Mouse (Mus musculus) CD4-positive helper T cell, adult 2 months (primary cell): Measurements from ENCODE around the gene Ifngr1.

Source experiments
- DNase-seq: peaks from one replicate; pipeline ENCODE4 v3.0.0-alpha.2; 2012; ENCODE audit warnings: low read depth, missing footprints, low spot score

Ifngr1 gene

DNA sequence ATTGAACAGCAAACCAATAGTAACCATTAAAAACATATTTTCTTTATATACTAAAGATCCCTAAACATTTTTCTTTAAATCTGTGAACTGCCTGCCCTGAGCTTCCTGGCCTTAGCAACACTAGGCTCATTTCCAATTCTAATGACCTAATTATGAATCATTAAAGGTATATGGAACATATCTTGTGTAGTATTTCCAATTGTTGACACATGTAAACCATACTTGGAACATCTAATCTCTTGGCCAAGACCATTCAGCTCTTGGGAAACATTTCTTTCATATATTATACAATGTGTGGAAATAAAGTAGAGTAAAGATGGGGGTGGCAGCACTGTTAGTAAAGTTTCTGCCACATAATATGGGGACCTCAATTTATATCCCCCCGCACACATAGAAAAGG, 47.9 kb downstream of the Ifngr1 start:
- DNase-seq: no peak

DNA sequence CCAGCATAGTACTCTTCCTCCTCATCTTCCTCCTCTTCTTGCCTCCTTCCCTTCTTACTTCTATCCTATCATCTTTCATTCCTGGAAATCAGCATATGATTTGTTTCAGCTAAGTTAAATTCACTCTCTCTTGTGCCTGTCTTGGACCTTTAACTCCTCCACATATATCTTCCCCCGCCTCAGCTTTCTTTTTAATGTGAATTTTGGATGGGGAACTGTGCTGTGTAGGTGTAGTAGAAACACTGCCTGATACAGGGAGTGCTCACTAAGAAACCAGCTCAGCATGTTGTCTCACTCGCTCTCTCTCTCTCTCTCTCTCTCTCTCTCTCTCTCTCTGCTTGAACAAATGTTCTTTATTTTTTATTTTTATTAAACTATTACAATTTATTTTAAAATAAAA, 53.4 kb downstream of the Ifngr1 start:
- DNase-seq: no peak

DNA sequence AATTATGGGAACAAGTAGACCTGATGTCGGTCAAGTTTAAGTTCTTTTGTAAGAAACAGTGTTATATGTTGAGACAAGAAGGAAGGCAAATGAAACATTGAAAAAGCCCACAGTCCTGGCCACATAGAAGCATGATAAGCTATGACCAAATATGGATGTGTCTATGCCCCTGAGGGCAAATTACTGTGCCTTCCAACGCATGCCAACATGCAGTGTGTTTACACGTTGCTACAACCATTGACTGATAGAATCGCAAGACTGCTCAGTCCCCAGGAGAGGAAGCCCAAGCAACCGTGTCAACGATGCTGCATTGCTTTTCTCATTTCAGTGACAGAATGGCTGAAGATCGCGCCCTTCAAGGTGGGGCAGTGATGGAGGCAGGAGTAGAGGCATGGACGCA, 65.7 kb downstream of the Ifngr1 start:
- no peak for DNase-seq
